Mouse (Mus musculus) liver, postnatal 0 days (tissue): ENCODE results near the gene Gm3298. TPM values are rescaled to one million over a fixed set of nuclear protein-coding genes. Genes with fewer than 3 reads are reported as not detected.
"Not testable (repeated sequence)": the region's sequence is repeated elsewhere in the genome, so short reads cannot be mapped to it uniquely, and the experiment has no call there.

ENCODE experiments used
- ATAC-seq: fragments of 200-750 bp; cut with Nextera tagmentation; 2 replicates; pipeline ENCODE4 v1.8.0; 2017; ENCODE audit warnings: mild to moderate bottlenecking, moderate library complexity
- DNase-seq: peaks from one replicate; pipeline ENCODE4 v3.0.0-alpha.2; 2016
- H3K27ac ChIP-seq: fragments of 300-500 bp; sonication (generic); 2 replicates; pipeline ENCODE4 v1.5.1; 2014; ENCODE audit warnings: antibody characterized with exemption, moderate library complexity, mild to moderate bottlenecking, low read depth
- H3K27me3 ChIP-seq: fragments of 300-500 bp; sonication (generic); 2 replicates; pipeline ENCODE4 v1.6.1; 2014; ENCODE audit warnings: low read length, control low read depth, mixed read lengths; ENCODE audit not compliant: insufficient read depth
- H3K36me3 ChIP-seq: fragments of 300-500 bp; sonication (generic); replicated peaks from 2 replicates; pipeline ENCODE4 v1.6.1; 2014; ENCODE audit warnings: mild to moderate bottlenecking, control low read depth, low read length, moderate library complexity, mixed read lengths; ENCODE audit not compliant: insufficient read depth
- H3K4me1 ChIP-seq: fragments of 300-500 bp; sonication (generic); 2 replicates; pipeline ENCODE4 v1.6.1; 2014; ENCODE audit warnings: antibody characterized with exemption, mild to moderate bottlenecking, control low read depth; ENCODE audit not compliant: insufficient read depth
- H3K4me2 ChIP-seq: fragments of 300-500 bp; sonication (generic); 2 replicates; pipeline ENCODE4 v1.6.1; 2014; ENCODE audit warnings: low read depth, mild to moderate bottlenecking, low read length, moderate library complexity, mixed read lengths
- H3K4me3 ChIP-seq: fragments of 300-500 bp; sonication (generic); 2 replicates; pipeline ENCODE4 v1.5.1; 2014; ENCODE audit warnings: low read depth, low read length
- H3K9ac ChIP-seq: fragments of 300-500 bp; sonication (generic); replicated peaks from 2 replicates; pipeline ENCODE4 v1.6.1; 2014; ENCODE audit warnings: mild to moderate bottlenecking, moderate library complexity
- H3K9me3 ChIP-seq: fragments of 300-500 bp; sonication (generic); 2 replicates; pipeline ENCODE4 v1.6.1; 2016; ENCODE audit warnings: mild to moderate bottlenecking, control low read depth, low read length, mixed read lengths
- WGBS: fragments of 180-500 bp; shearing (Covaris S2); extraction: QIAGEN DNeasy Blood & Tissue Kit; methylation state at CpG from one replicate; pipeline ENCODE4 v1.1.7; 2014; ENCODE audit not compliant: insufficient replicate concordance; 5-methylcytosine and 5-hydroxymethylcytosine counted together
- polyA plus RNA-seq: library from polyadenylated mRNA; unstranded; fragments of >200 nt; fragmentation: Nextera tagmentation; extraction: Ambion mirVana; gene quantifications from 2 replicates; pipeline ENCODE4 v1.2.1, GENCODE M21; 2015

The Gm3298 gene
- not detected in 2 replicates for polyA plus RNA-seq

- not testable (repeated sequence) for H3K9ac ChIP-seq
Measured at GRCm38 (mm10) chr14:5015591-5015990, at the start of gene Gm3298. TSS of gene Gm3298 (plus strand) at chr14:5015891.

GRCm38 (mm10) chr14:4983635-4984034, 32.1 kb upstream of the Gm3298 start, which contains the start of gene Gm8297:
TSS of gene Gm8297 (plus strand) at chr14:4983935.
- not testable (repeated sequence) for H3K9me3 ChIP-seq, H3K4me2 ChIP-seq

More at GRCm38 (mm10) chr14:5015591-5015990, at the start of gene Gm3298:
- H3K4me1 ChIP-seq, H3K27ac ChIP-seq, H3K9me3 ChIP-seq, ATAC-seq, H3K4me3 ChIP-seq, H3K4me2 ChIP-seq, H3K36me3 ChIP-seq, H3K27me3 ChIP-seq, DNase-seq: not testable (repeated sequence)
- WGBS, result 29% methylated on average over 1 of the region's 2 CpGs

GRCm38 (mm10) chr14:5050329-5050728, 34.6 kb downstream of the Gm3298 start, which contains the start of gene 4930555G01Rik:
TSS of gene 4930555G01Rik (plus strand) at chr14:5050629.
- WGBS, result no CpG with 5 or more reads among the region's 3 CpGs
- not testable (repeated sequence) for H3K4me3 ChIP-seq

More at GRCm38 (mm10) chr14:4983635-4984034, 32.1 kb upstream of the Gm3298 start, which contains the start of gene Gm8297:
- not testable (repeated sequence) for H3K27ac ChIP-seq, ATAC-seq, H3K4me3 ChIP-seq, H3K36me3 ChIP-seq, H3K9ac ChIP-seq, H3K27me3 ChIP-seq, H3K4me1 ChIP-seq, DNase-seq

More at GRCm38 (mm10) chr14:5050329-5050728, 34.6 kb downstream of the Gm3298 start, which contains the start of gene 4930555G01Rik:
- H3K27me3 ChIP-seq, H3K36me3 ChIP-seq, DNase-seq, H3K27ac ChIP-seq, H3K4me1 ChIP-seq, H3K4me2 ChIP-seq, H3K9ac ChIP-seq, ATAC-seq, H3K9me3 ChIP-seq: not testable (repeated sequence)

Other genes with a start within 250 kb of the Gm3298 start
- not detected in 2 replicates for gene Gm9602, start 239.6 kb upstream of the Gm3298 start, polyA plus RNA-seq
- gene Gm3269, start 177.8 kb upstream of the Gm3298 start, polyA plus RNA-seq, result not detected in 2 replicates
- gene Gm3264, start 160.3 kb upstream of the Gm3298 start, polyA plus RNA-seq, result not detected in 2 replicates
- not detected in 2 replicates for gene Gm3278, start 123.5 kb upstream of the Gm3298 start, polyA plus RNA-seq
- not detected in 2 replicates for gene Gm8297, start 32.0 kb upstream of the Gm3298 start, polyA plus RNA-seq
- not detected in 2 replicates for gene 4930555G01Rik, start 34.7 kb downstream of the Gm3298 start, polyA plus RNA-seq
- not detected in 2 replicates for gene Gm8281, start 55.1 kb downstream of the Gm3298 start, polyA plus RNA-seq
- not detected in 2 replicates for gene Gm8279, start 115.6 kb downstream of the Gm3298 start, polyA plus RNA-seq
- not detected in 2 replicates for gene Gm3317, start 148.6 kb downstream of the Gm3298 start, polyA plus RNA-seq
- not detected in 2 replicates for gene Gm8271, start 169.9 kb downstream of the Gm3298 start, polyA plus RNA-seq
- gene Gm3526, start 244.7 kb downstream of the Gm3298 start, polyA plus RNA-seq, result not detected in 2 replicates